Mouse (Mus musculus) limb, embryonic 12.5 days (tissue): ENCODE data around the gene Fgfr2. TPM values are rescaled to one million over a fixed set of nuclear protein-coding genes. Genes with fewer than 3 reads are reported as not detected.

Experiments
- ATAC-seq: fragments of 200-750 bp; cut with Nextera tagmentation; 2 replicates; pipeline ENCODE4 v1.8.0; 2017; ENCODE audit warnings: low read depth, moderate TSS enrichment; ENCODE audit not compliant: insufficient number of reproducible peaks, insufficient read depth, low FRiP score, low TSS enrichment
- H3K27ac ChIP-seq: fragments of 300-500 bp; sonication (generic); 2 replicates; pipeline ENCODE4 v1.5.1; 2016; ENCODE audit warnings: mild to moderate bottlenecking, moderate library complexity
- H3K27me3 ChIP-seq: fragments of 300-500 bp; sonication (generic); 2 replicates; pipeline ENCODE4 v1.6.1; 2016; ENCODE audit warnings: mild to moderate bottlenecking, moderate library complexity
- H3K36me3 ChIP-seq: fragments of 300-500 bp; sonication (generic); 2 replicates; pipeline ENCODE4 v1.6.1; 2016; ENCODE audit warnings: mild to moderate bottlenecking, moderate library complexity
- H3K4me1 ChIP-seq: fragments of 300-500 bp; sonication (generic); replicated peaks from 2 replicates; pipeline ENCODE4 v1.6.1; 2016
- H3K4me2 ChIP-seq: fragments of 300-500 bp; sonication (generic); 2 replicates; pipeline ENCODE4 v1.6.1; 2016; ENCODE audit warnings: mild to moderate bottlenecking, moderate library complexity
- H3K4me3 ChIP-seq: fragments of 300-500 bp; sonication (generic); replicated peaks from 2 replicates; pipeline ENCODE4 v1.5.1; 2016; ENCODE audit warnings: mild to moderate bottlenecking
- H3K9ac ChIP-seq: fragments of 300-500 bp; sonication (generic); replicated peaks from 2 replicates; pipeline ENCODE4 v1.6.1; 2016; ENCODE audit warnings: mild to moderate bottlenecking, moderate library complexity
- H3K9me3 ChIP-seq: fragments of 300-500 bp; sonication (generic); 2 replicates; pipeline ENCODE4 v1.6.1; 2016; ENCODE audit warnings: mild to moderate bottlenecking, moderate library complexity
- WGBS: fragments of 180-500 bp; shearing (Covaris S2); methylation state at CpG from one replicate; pipeline ENCODE4 v1.1.7; 2016; 5-methylcytosine and 5-hydroxymethylcytosine counted together
- polyA plus RNA-seq: library from polyadenylated mRNA; unstranded; fragments of >200 nt; fragmentation: Nextera tagmentation; extraction: Ambion mirVana; gene quantifications from 2 replicates; pipeline ENCODE4 v1.2.1, GENCODE M21; 2016

Gene Fgfr2
- polyA plus RNA-seq, 1 experiment from 2014 or later, result 112 TPM

DNA sequence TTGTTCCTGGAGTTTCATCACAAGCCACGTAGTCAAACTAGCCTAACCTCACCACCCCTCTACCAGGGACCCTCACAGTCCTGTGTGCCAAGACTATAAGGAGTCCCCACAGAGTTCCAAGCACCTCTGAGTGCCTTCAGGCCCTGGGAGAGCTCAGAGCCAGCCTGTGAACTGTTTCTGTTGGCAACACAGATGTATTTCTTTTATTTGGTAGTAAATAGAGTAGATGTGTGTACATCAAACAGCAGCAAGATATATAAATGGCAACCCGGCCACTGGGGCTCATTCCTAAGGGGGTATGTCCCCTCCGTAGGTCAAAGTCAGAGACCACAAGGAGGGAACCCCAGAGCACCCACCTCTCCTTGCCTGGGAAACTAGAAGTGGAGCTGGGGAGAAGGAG lies 1574.7 kb downstream of the Fgfr2 start, which contains the start of gene Hmx2:
Gene Hmx2 (plus strand): TSS at position 301 of the 400 bp plus-strand sequence.
- H3K4me3 ChIP-seq, result no peak within 1 kb of the TSS
- no peak within 1 kb of the TSS for H3K9ac ChIP-seq
- H3K9me3 ChIP-seq, result no peaks in the 10 kb centered on the region
- H3K27ac ChIP-seq, result no peak within 1 kb of the TSS
- H3K27me3 ChIP-seq, result peaks cover 98% of the 10 kb centered on the region
- WGBS, result 4% methylated on average over 3 of the region's 3 CpGs
- no peak within 1 kb of the TSS for H3K4me2 ChIP-seq
- no peak for ATAC-seq
- no peaks in the 10 kb centered on the region for H3K36me3 ChIP-seq
- H3K4me1 ChIP-seq, result peaks cover 17% of the 10 kb centered on the region

DNA sequence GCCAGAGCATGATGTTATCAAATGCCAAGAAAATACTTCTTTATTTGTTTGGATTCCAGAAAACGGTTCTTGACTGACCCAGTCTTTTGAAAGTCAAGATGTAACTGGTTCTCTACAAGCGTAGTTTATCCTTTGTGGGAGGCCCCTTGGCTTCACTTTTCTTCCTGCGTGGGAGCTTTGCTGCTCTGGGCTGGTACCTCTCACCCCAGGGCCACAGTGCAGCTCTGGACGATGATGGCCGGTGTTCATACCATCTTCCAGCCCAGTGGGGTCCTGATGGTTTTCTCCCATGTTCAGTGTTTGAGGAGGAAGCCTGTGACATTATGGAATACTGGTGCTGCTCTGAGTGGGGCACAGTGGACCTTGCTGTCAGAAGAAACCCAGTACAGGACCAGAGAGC lies 1575.7 kb downstream of the Fgfr2 start:
- H3K4me1 ChIP-seq, result peaks cover 25% of the 10 kb centered on the region
- H3K9ac ChIP-seq, result no peak overlapping the region
- H3K4me2 ChIP-seq, result no peak overlapping the region
- no peaks in the 10 kb centered on the region for H3K9me3 ChIP-seq
- ATAC-seq, result no peak
- peaks cover 98% of the 10 kb centered on the region for H3K27me3 ChIP-seq
- no peaks in the 10 kb centered on the region for H3K36me3 ChIP-seq
- H3K4me3 ChIP-seq, result no peak overlapping the region
- H3K27ac ChIP-seq, result no peak overlapping the region
- 4% methylated on average over 5 of the region's 5 CpGs for WGBS

DNA sequence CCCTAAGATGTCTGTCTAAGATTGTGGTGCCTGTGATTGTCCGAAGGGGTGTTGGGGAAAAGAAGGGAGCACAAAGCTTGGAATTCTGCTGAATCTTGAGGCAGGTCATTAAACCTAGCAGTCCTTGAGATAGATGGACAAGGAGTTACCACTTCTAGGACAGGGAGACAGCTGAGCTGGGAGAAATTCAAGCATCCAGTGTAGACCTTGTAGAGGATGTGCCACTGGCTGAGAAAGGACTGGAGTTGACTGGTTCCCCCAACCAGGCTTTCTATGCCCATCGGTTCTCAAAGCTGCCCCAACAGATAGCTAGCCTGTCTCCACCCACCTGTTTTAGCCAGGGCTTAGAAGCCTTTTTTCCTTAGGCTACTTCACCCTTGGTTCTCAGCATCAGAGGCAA lies 1576.7 kb downstream of the Fgfr2 start:
- ATAC-seq, result no peak
- H3K4me2 ChIP-seq, result no peak overlapping the region
- H3K4me1 ChIP-seq, result peaks cover 31% of the 10 kb centered on the region
- no peak overlapping the region for H3K27ac ChIP-seq
- WGBS, result 3% methylated on average over 2 of the region's 2 CpGs
- H3K27me3 ChIP-seq, result peaks cover 98% of the 10 kb centered on the region
- H3K9me3 ChIP-seq, result no peaks in the 10 kb centered on the region
- no peak overlapping the region for H3K4me3 ChIP-seq
- H3K9ac ChIP-seq, result no peak overlapping the region
- no peaks in the 10 kb centered on the region for H3K36me3 ChIP-seq

DNA sequence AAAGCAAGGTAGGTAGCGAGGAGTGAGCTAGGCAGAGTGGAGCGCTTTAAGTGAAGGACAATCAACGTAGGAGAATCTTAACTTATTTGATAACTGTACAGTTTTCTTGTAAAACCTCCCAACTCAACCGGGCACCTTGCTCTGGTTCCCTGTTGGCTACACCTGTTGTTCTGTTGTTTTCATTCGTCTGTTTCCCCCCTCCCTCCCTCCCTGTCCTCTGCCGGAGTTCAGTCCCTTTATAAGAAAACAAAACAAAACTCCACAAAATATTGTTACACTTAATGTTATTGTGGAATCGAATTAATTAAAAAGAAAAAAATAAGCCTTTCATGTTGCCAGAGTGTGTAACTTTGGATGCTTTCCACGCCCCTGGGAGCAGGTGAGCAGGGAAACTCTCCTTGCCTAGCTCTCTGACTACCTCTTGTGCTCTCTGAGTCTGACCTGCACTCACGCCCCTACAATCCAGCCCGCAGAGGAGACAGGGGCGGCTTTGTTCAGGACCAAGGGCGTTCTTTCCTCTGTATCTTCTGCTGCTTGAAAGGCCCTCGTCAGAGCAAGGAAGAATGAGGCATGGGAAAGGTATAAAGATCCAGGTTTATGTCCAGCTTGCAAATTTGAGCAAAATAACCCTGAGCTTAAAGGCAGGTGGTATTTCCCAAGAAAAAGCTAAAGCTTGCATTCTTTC lies 1577.3 kb downstream of the Fgfr2 start:
- Histone ChIP-seq H3K4me1 (peaks cover 31% of the 10 kb centered on the region), H3K4me2 (no peak overlapping the region), H3K36me3 (no peaks in the 10 kb centered on the region), H3K27me3 (peaks cover 98% of the 10 kb centered on the region), H3K27ac (no peak overlapping the region), H3K4me3 (no peak overlapping the region), H3K9me3 (no peaks in the 10 kb centered on the region), H3K9ac (no peak overlapping the region)
- no peak for ATAC-seq
- WGBS, result 3% methylated on average over 13 of the region's 13 CpGs

DNA sequence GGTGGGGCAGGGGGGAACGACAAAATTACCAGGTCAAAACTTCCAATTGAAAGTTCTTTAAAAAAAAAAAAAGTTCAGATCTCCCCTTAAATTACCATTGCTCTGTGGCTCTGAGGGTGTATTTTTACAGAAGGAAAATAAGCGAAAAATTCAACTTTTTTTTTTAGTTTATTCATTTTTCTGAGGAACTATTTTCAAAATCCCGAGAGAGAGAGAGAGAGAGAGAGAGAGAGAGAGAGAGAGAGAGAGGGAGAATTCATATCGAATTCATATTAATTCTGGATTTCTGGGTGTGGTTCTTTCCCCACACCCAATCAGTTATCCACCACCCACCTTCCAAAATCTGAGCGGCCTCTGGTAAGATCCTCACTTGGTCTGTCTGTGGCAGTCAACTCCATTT lies 1578.3 kb downstream of the Fgfr2 start:
- Histone ChIP-seq H3K9ac (no peak overlapping the region), H3K9me3 (no peaks in the 10 kb centered on the region), H3K4me1 (peaks cover 31% of the 10 kb centered on the region), H3K4me3 (no peak overlapping the region), H3K36me3 (no peaks in the 10 kb centered on the region), H3K4me2 (no peak overlapping the region), H3K27ac (no peak overlapping the region), H3K27me3 (peaks cover 97% of the 10 kb centered on the region)
- WGBS, result under 1% methylated on average over 5 of the region's 5 CpGs
- ATAC-seq, result no peak

DNA sequence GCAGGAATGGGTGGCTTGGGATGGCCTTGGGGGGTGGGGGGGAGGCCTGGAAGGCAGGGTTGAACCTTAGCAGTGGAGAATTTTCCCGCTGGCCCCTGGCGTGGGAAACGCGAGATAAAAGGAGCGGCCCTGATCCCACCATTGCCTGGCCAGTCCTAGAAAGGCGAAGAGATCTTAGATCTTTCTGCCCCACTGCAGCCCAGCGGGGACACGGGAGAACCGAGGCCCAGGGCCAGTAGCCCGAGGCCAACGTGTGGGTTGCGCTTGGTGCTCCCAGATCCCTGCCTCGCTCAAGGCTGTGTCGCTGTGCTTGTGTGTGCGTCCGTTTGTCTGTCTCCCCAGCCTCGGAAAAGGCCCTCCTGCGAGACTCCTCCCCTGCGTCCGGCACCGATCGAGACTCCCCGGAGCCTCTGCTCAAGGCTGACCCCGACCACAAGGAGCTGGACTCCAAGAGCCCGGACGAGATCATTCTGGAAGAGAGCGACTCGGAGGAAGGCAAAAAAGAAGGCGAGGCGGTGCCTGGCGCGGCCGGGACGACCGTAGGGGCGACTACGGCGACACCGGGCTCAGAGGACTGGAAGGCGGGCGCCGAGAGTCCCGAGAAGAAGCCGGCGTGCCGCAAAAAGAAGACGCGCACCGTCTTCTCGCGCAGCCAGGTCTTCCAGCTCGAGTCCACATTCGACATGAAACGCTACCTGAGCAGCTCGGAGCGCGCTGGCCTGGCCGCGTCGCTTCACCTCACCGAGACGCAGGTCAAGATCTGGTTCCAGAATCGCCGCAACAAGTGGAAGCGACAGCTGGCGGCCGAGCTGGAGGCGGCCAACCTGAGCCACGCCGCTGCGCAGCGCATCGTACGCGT lies 1579.3 kb downstream of the Fgfr2 start:
- H3K27ac ChIP-seq, result no peak overlapping the region
- no peak overlapping the region for H3K9ac ChIP-seq
- ATAC-seq, result no peak
- peak overlapping the region; percentile 73 for H3K4me2 ChIP-seq
- peaks cover 31% of the 10 kb centered on the region for H3K4me1 ChIP-seq
- peaks cover 97% of the 10 kb centered on the region for H3K27me3 ChIP-seq
- H3K9me3 ChIP-seq, result no peaks in the 10 kb centered on the region
- peak overlapping the region; percentile 42 for H3K4me3 ChIP-seq
- under 1% methylated on average over 75 of the region's 75 CpGs for WGBS
- no peaks in the 10 kb centered on the region for H3K36me3 ChIP-seq

DNA sequence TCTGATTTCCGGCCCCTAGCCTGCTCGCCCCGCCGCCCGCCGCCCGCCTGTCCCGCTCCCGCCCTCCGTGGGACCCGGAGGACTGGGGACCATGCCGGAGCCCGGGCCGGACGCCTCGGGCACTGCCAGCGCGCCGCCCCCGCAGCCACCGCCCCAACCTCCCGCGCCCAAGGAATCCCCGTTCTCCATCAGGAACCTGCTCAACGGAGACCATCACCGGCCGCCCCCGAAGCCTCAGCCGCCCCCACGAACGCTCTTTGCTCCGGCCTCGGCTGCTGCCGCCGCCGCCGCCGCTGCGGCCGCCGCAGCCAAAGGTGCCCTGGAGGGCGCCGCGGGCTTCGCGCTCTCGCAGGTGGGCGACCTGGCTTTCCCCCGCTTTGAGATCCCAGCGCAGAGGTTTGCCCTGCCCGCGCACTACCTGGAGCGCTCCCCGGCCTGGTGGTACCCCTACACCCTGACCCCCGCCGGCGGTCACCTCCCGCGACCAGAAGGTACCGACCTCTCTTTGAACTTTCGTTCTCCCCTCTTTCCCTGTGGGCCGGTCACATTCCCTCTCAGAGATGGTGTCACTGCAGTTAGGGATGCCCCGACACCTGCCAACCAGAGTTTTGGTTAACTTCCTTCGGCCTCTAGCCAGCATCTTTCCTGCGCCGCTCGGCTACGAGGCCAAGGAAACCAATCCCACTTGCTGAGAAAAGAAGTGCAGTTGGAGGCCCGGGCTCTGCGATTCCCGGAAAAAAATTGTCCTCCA lies 1580.1 kb downstream of the Fgfr2 start:
- H3K27ac ChIP-seq, result no peak overlapping the region
- H3K27me3 ChIP-seq, result peaks cover 97% of the 10 kb centered on the region
- H3K9ac ChIP-seq, result peak overlapping the region; percentile 47
- H3K4me3 ChIP-seq, result peak overlapping the region; percentile 42
- H3K4me1 ChIP-seq, result peaks cover 31% of the 10 kb centered on the region
- H3K4me2 ChIP-seq, result peak overlapping the region; percentile 73
- ATAC-seq, result 0 out of 2 replicates have a peak, but pooled peaks have one; percentile 27
- H3K36me3 ChIP-seq, result no peaks in the 10 kb centered on the region
- under 1% methylated on average over 62 of the region's 71 CpGs for WGBS
- no peaks in the 10 kb centered on the region for H3K9me3 ChIP-seq

DNA sequence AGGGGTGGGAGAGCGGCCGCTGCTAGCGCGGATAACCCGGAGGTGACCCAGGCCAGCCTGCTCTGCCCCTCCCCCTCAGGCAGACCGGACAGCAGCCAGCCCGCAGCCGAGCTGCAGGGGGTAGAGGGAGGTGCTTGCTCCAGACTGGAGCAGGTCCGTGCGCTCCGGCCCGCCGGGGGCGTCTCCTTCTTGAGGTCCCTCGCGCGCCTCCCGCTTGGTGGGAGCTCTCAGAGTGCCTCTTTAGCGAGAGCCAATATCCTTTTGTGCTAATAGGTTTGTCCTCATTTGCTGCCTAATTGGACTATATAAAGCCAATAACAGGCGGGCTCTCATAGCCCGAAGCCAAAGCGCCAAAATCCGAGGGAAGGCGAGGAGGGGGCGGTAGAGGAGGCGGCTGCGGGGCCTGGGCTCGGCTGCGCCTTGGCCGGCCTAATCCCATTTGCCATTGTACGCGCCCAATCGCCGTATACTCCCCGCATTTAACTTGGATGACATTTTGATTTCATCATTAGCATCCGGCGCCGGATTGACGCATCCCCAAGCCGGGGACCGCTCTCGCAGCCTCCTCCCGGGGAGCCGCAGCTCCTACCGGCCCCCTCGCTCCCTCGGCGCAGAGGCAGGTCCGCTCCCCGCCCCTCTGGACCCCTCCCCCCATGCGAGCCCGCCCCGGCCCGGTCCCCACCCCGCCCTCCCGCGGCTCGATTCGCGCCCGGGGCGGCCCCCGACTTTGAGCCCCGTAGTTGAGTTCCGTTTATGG lies 1580.9 kb downstream of the Fgfr2 start, which contains the start of gene Hmx3:
Gene Hmx3 (plus strand): TSS at position 753 of the 757 bp plus-strand sequence.
- Histone ChIP-seq H3K4me2 (peak within 1 kb of the TSS; percentile 73), H3K4me1 (peaks cover 31% of the 10 kb centered on the region), H3K27ac (no peak within 1 kb of the TSS), H3K9me3 (no peaks in the 10 kb centered on the region), H3K4me3 (peak within 1 kb of the TSS; percentile 42), H3K9ac (peak within 1 kb of the TSS; percentile 47), H3K36me3 (no peaks in the 10 kb centered on the region), H3K27me3 (peaks cover 96% of the 10 kb centered on the region)
- ATAC-seq, result peak; percentile 52; the same call in 1 of the 2 replicates
- under 1% methylated on average over 51 of the region's 65 CpGs for WGBS

DNA sequence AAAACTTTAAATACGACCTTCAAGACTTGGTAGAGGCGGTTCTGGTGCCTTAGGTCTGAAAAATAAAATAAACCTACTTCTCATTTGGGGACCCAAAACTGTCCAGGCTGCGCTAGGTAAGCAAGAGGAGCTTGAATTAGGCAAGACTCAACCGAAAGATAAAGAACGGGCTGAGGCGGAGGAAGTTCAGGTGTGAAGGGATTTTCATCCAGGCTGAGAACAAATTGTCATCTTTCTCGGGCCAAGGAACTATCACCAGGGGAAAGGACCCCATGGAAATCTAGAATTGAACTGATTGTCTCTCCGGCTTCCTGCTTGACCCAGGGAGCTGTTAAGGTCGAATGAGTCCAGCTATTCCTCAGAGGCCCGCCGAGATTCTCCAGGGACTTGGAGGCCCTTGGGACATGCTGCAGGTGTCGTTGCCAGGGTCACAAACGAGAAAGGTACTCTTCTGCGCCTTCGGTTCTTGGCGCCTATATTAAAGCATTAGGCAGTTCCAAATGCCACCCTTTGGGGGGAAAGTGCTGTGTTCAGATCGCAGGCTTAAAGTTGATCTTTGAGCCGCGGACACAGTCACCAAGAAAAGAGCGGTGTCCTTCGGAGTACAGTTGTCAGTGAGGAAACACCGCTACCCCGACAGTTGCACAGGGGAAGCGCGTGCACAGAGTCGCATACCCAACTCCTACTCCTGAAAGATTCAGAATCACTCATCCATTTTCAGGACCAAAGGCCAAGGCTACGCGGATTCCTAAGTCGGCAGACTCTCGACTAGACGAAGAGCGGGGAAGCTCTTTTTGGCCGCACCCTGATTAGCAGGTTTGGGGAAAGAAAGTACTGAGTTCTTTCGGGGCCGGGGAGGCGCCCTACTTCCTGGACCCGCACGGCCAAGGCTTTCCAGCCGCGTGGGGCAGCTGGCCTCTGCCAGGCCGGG lies 1581.7 kb downstream of the Fgfr2 start:
- peaks cover 31% of the 10 kb centered on the region for H3K4me1 ChIP-seq
- H3K36me3 ChIP-seq, result no peaks in the 10 kb centered on the region
- H3K27me3 ChIP-seq, result peaks cover 94% of the 10 kb centered on the region
- H3K4me3 ChIP-seq, result peak overlapping the region; percentile 42
- no peaks in the 10 kb centered on the region for H3K9me3 ChIP-seq
- no peak overlapping the region for H3K27ac ChIP-seq
- peak overlapping the region; percentile 73 for H3K4me2 ChIP-seq
- 1% methylated on average over 41 of the region's 41 CpGs for WGBS
- ATAC-seq, result no peak
- peak overlapping the region; percentile 24; the same call in 1 of the 2 replicates for H3K9ac ChIP-seq

DNA sequence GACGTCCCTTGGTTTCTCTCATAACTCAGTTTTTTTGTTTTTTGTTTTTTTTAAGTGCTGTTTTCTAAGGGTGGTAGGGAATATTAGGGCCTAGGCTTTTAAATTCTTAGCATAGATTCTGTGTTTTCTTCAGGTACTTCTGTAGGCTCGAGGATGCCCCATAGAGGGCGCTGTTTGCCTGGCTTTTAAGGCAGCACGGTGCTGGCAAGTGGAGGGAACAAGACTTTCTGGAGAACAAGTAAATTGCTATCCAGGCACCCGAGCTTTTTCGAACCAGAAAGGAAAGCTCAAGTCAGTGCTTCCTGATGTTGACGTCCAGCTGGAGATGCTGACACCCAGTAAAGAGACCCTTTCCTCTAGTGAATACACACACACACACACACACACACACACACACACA lies 1583.2 kb downstream of the Fgfr2 start:
- H3K4me2 ChIP-seq, result no peak overlapping the region
- WGBS, result 0% methylated on average over 7 of the region's 7 CpGs
- no peak overlapping the region for H3K4me3 ChIP-seq
- peak; percentile 54; the same call in 1 of the 2 replicates for ATAC-seq
- no peak overlapping the region for H3K9ac ChIP-seq
- peaks cover 87% of the 10 kb centered on the region for H3K27me3 ChIP-seq
- no peak overlapping the region for H3K27ac ChIP-seq
- peaks cover 31% of the 10 kb centered on the region for H3K4me1 ChIP-seq
- no peaks in the 10 kb centered on the region for H3K36me3 ChIP-seq
- H3K9me3 ChIP-seq, result no peaks in the 10 kb centered on the region
